Mouse (Mus musculus): Measurements from ENCODE around the gene BC053393.

DNA sequence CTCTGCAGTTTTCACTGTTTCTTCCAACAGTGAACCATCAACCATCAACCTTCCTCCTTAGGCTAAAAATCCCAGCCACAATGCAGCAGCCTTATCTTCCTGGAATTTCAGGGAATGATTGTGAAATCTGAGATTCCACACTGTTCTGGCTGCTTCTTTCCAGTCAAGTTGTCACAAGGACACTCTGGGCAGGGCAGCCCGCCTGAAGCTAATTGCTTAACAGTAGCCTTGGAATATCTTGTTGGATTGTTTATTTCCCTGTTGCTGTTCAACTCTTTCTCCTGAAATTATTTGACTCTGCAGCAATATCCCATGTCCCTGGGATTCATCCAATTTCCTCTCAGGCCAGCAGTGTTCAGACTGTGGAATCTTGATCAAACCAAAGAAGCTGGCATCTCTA is 6.7 kb upstream of the BC053393 start:
- TF ChIP-seq CTCF (IDR thresholded peaks at IDR 0.05; ENCODE audit: extremely low read depth, insufficient read length, insufficient replicate concordance, low read depth, low read length) (no peak), POLR2A (IDR thresholded peaks at IDR 0.05; ENCODE audit: low read depth, low read length) (no peak)
